Comparison of ENCODE assay signal across 8 mouse cellular contexts in genomic region chr7:110626186-110627098, GRCm38 (mm10). TPM values are rescaled to one million over a fixed set of nuclear protein-coding genes. Genes with fewer than 3 reads are reported as not detected.
A peak's percentile ranks its signal among the peaks of the same experiment; 100 is the strongest.
DNase-seq lines count a peak whose midpoint lies in the region; ATAC-seq and TF ChIP-seq lines count a peak whose summit lies in the region.

No protein-coding gene starts in this region.

- peaks cover 34% of the 10 kb centered on the region for H3K27me3 ChIP-seq in CH12.LX (replicated peaks)
- H3K27me3 ChIP-seq in hindbrain, postnatal 0 days (ENCODE audit: insufficient read depth, low read length), result peaks cover 34% of the 10 kb centered on the region
- peaks cover 90% of the 10 kb centered on the region for H3K27me3 ChIP-seq in liver, embryonic 15.5 days

- peak overlapping the region in 2 of 3 experiments; percentile 29 to 34 for H3K4me3 ChIP-seq in CH12.LX (replicated peaks in 1 of 3; ENCODE audit: low read depth in 2 of 3, low read length in 2 of 3, poor library complexity in 1 of 3)
- peak overlapping the region; percentile 11; the same call in 1 of the 2 replicates for H3K4me3 ChIP-seq in hindbrain, postnatal 0 days (ENCODE audit: low read length)
- peak overlapping the region; percentile 16 for H3K4me3 ChIP-seq in liver, embryonic 15.5 days (replicated peaks)

- H3K4me1 ChIP-seq in CH12.LX (ENCODE audit: control insufficient read depth in 1 of 2, insufficient read depth in 2 of 2), result peaks cover 0 to 21% of the 10 kb centered on the region in 2 experiments; a peak in 2 of 4 replicates
- peaks cover 18% of the 10 kb centered on the region for H3K4me1 ChIP-seq in hindbrain, postnatal 0 days (ENCODE audit: insufficient read depth, low read length)
- H3K4me1 ChIP-seq in liver, embryonic 15.5 days (replicated peaks), result peaks cover 16% of the 10 kb centered on the region

- no peak for TF ChIP-seq EP300 in CH12.LX (IDR thresholded peaks at IDR 0.05; ENCODE audit: low read length)

- dilution Hi-C loops in CH12.LX (cut with MboI; ENCODE audit: extremely low pct_ligation_motif_present, extremely low pct_unique_long_range_greater_than_20kb, low sequenced_read_pairs), result no loop called here

- peak overlapping the region; percentile 91 for H3K4me2 ChIP-seq in CH12.LX (ENCODE audit: insufficient read depth, low read depth, poor library complexity, severe bottlenecking)
- H3K4me2 ChIP-seq in hindbrain, postnatal 0 days (ENCODE audit: low read depth, low read length), result peak overlapping the region; percentile 75
- peak overlapping the region; percentile 64 for H3K4me2 ChIP-seq in liver, embryonic 15.5 days

- no peak overlapping the region for H3K27ac ChIP-seq in CH12.LX (ENCODE audit: insufficient read depth, low read depth)
- no peak overlapping the region for H3K27ac ChIP-seq in hindbrain, postnatal 0 days
- H3K27ac ChIP-seq in liver, embryonic 15.5 days (replicated peaks), result no peak overlapping the region

- no peaks in the 10 kb centered on the region for H3K36me3 ChIP-seq in CH12.LX (replicated peaks in 1 of 2; ENCODE audit: control insufficient read depth in 1 of 2, insufficient read depth in 1 of 2, low read length in 1 of 2)
- no peaks in the 10 kb centered on the region for H3K36me3 ChIP-seq in hindbrain, postnatal 0 days (ENCODE audit: insufficient read depth, low read length)
- H3K36me3 ChIP-seq in liver, embryonic 15.5 days (replicated peaks), result no peaks in the 10 kb centered on the region

- no peak for DNase-seq in CH12.LX (ENCODE audit: extremely low read depth)
- peak; percentile 45 for DNase-seq in embryo, embryonic 10.5 days (ENCODE audit: low spot score)
- no peak for DNase-seq in hindbrain, postnatal 0 days (ENCODE audit: low spot score)
- DNase-seq in layer of hippocampus, adult 9-10 months (ENCODE audit: low spot score), result no peak
- no peak for DNase-seq in cerebellum, adult 9-11 months
- DNase-seq in thymus, postnatal 10 days (ENCODE audit: low spot score in 2 of 2), result no peak

- no peak for TF ChIP-seq RAD21 in CH12.LX (IDR thresholded peaks at IDR 0.05; ENCODE audit: low read depth, low read length)

- in situ Hi-C loops in CH12.LX (cut with MboI; ENCODE audit: low pct_ligation_motif_present, low pct_unique_long_range_greater_than_20kb, low sequenced_read_pairs), result loop anchor here (5.0 kb wide), 3 partner anchors 74 to 464 kb away; no protein-coding TSS in a partner anchor

- H3K79me2 ChIP-seq in CH12.LX (replicated peaks; ENCODE audit: control insufficient read depth, extremely low read depth, insufficient read depth, poor library complexity, severe bottlenecking), result 0 out of 2 replicates have a peak, but pooled peaks cover 5% of the 10 kb centered on the region

- TF ChIP-seq CTCF in CH12.LX (conservative IDR thresholded peaks at IDR 0.05 in 1 of 2, IDR thresholded peaks at IDR 0.05 in 1 of 2; ENCODE audit: low read depth in 2 of 2, low read length in 2 of 2), result no peak
- TF ChIP-seq CTCF in hindbrain, postnatal 0 days (IDR thresholded peaks at IDR 0.05; ENCODE audit: low read depth), result no peak

- WGBS in hindbrain, postnatal 0 days, result 5% methylated on average over 28 of the region's 28 CpGs
- 3% methylated on average over 28 of the region's 28 CpGs for WGBS in liver, embryonic 15.5 days (ENCODE audit: insufficient replicate concordance)

- H3K9me3 ChIP-seq in CH12.LX (replicated peaks; ENCODE audit: low read length), result no peaks in the 10 kb centered on the region
- H3K9me3 ChIP-seq in hindbrain, postnatal 0 days (ENCODE audit: low read length), result no peaks in the 10 kb centered on the region
- H3K9me3 ChIP-seq in liver, embryonic 15.5 days (replicated peaks), result no peaks in the 10 kb centered on the region

- no peak for TF ChIP-seq POLR2A in CH12.LX (IDR thresholded peaks at IDR 0.05; ENCODE audit: low read depth, low read length)

- ATAC-seq in hindbrain, postnatal 0 days, result no peak
- ATAC-seq in liver, embryonic 15.5 days (ENCODE audit: insufficient read depth), result no peak
- ATAC-seq in cerebellum, adult (ENCODE audit: insufficient number of reproducible peaks, low FRiP score, low TSS enrichment), result no peak

- no peak overlapping the region for H3K9ac ChIP-seq in CH12.LX (ENCODE audit: insufficient read depth, low read depth)
- no peak overlapping the region for H3K9ac ChIP-seq in hindbrain, postnatal 0 days (replicated peaks; ENCODE audit: low read length)
- H3K9ac ChIP-seq in liver, embryonic 15.5 days, result no peak overlapping the region

TF ChIP-seq in CH12.LX, 34 proteins besides CTCF, POLR2A, EP300 and RAD21:
- no peak for TF ChIP-seq SMC3 (IDR thresholded peaks at IDR 0.05; ENCODE audit: low read depth, low read length)
- TF ChIP-seq KAT2A (IDR thresholded peaks at IDR 0.05; ENCODE audit: insufficient replicate concordance, low read length), result no peak
- TF ChIP-seq JUND (conservative IDR thresholded peaks at IDR 0.05; ENCODE audit: low read depth, low read length), result no peak
- no peak for TF ChIP-seq MYC (IDR thresholded peaks at IDR 0.05; ENCODE audit: low read depth, low read length)
- TF ChIP-seq RCOR1 (conservative IDR thresholded peaks at IDR 0.05; ENCODE audit: low read depth, low read length), result no peak
- TF ChIP-seq NELFE (IDR thresholded peaks at IDR 0.05; ENCODE audit: low read depth, low read length), result no peak
- TF ChIP-seq MAFK (IDR thresholded peaks at IDR 0.05; ENCODE audit: insufficient replicate concordance, low read length), result no peak
- TF ChIP-seq BHLHE40 (IDR thresholded peaks at IDR 0.05; ENCODE audit: low read depth, low read length), result no peak
- TF ChIP-seq CHD1 (IDR thresholded peaks at IDR 0.05; ENCODE audit: low read depth, low read length), result no peak
- no peak for TF ChIP-seq NRF1 (IDR thresholded peaks at IDR 0.05; ENCODE audit: low read depth, low read length)
- no peak for TF ChIP-seq E2F4 (IDR thresholded peaks at IDR 0.05; ENCODE audit: insufficient replicate concordance, low read depth, low read length)
- no peak for TF ChIP-seq GABPA (IDR thresholded peaks at IDR 0.05; ENCODE audit: insufficient replicate concordance, low read depth, low read length)
- TF ChIP-seq JUN (IDR thresholded peaks at IDR 0.05; ENCODE audit: insufficient read depth, low read depth, low read length), result no peak
- TF ChIP-seq USF2 (conservative IDR thresholded peaks at IDR 0.05; ENCODE audit: low read depth, low read length), result no peak
- no peak; the same call in 1 of the 2 replicates for TF ChIP-seq MAX (IDR thresholded peaks at IDR 0.05; ENCODE audit: low read length)
- no peak for TF ChIP-seq ELF1 (IDR thresholded peaks at IDR 0.05; ENCODE audit: low read depth, low read length)
- TF ChIP-seq PAX5 (IDR thresholded peaks at IDR 0.05; ENCODE audit: low read length), result no peak

RNA-seq across cellular contexts. Expression of gene Adm, which starts 1.0 kb away (rescaled TPM):
- total RNA-seq in CH12.LX (2012; rRNA removed), result 13.2 and 23.2 TPM in 2 replicates
- 14.0 and 16.0 TPM in 2 replicates for total RNA-seq in CH12.LX (2014; rRNA removed)
- polyA plus RNA-seq in CH12.LX (2012; ENCODE audit: insufficient read length, low read depth), result 6.9 and 7.4 TPM in 2 replicates
- 2.1 and 2.2 TPM in 2 replicates for total RNA-seq in hindbrain, postnatal 0 days (2014; rRNA removed)
- 4.2 and 6.0 TPM in 2 replicates for polyA plus RNA-seq in hindbrain, postnatal 0 days (2015; fragmentation: Nextera tagmentation; extraction: Ambion mirVana)
- 2.2 and 2.7 TPM in 2 replicates for polyA plus RNA-seq in liver, embryonic 15.5 days (2015; fragmentation: Nextera tagmentation; extraction: Ambion mirVana)

RNA-seq across cellular contexts. Expression of gene Sbf2, which starts 11.7 kb away (rescaled TPM):
- total RNA-seq in CH12.LX (2012; rRNA removed), result 9.5 and 11.4 TPM in 2 replicates
- 8.9 and 9.5 TPM in 2 replicates for total RNA-seq in CH12.LX (2014; rRNA removed)
- polyA plus RNA-seq in CH12.LX (2012; ENCODE audit: insufficient read length, low read depth), result 19.1 and 21.5 TPM in 2 replicates
- total RNA-seq in hindbrain, postnatal 0 days (2014; rRNA removed), result 55.0 and 70.5 TPM in 2 replicates
- 40.3 and 42.9 TPM in 2 replicates for polyA plus RNA-seq in hindbrain, postnatal 0 days (2015; fragmentation: Nextera tagmentation; extraction: Ambion mirVana)
- 5.3 and 7.1 TPM in 2 replicates for polyA plus RNA-seq in liver, embryonic 15.5 days (2015; fragmentation: Nextera tagmentation; extraction: Ambion mirVana)
